In the genomic region with DNA sequence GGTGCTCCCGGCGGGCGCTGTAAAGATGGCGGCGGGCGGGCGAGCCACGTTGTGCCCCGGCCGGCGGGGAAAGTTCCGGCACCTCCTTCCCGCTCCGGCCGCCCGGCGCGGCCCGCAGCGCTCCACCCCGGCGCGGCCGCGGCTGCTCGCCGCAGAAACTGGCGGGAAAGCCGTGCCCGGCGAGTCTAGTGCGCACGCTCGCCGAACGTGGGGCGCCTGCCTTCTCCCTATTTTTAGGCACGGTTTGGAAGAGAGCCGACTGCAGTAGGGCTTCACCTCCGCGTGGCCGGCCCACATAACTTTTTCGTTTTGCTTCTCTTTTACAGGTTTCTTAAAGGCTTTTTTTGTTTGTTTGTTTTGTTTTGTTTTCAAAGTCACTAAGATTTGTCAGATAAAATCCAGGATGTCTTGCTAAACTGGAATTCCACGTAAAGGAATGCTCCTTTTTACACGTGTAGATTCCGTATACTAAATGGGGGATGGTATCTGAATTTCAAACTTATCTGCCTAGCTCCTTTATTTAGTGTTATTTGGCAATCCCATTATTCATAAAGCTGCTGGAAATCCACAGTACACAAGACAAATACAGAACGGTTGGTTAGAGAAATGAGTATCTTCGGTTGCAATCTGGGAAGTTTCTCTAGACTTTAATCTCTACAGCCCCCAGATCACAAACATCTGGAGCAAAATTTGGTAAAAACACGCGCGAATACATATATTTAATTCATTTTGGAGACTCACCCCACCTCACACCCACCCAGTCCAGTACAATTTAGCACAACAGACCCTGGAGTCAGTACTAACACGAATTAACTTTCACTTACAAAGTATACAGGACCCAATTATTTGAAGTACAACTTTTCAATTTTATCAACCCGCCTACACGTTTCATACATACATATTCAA, we compare ENCODE assay signal across 7 mouse cellular contexts.
A peak's percentile ranks its signal among the peaks of the same experiment; 100 is the strongest.
DNase-seq lines count a peak whose midpoint lies in the region; ATAC-seq and TF ChIP-seq lines count a peak whose summit lies in the region.

No protein-coding gene starts in this region.

- ATAC-seq in megakaryocyte progenitor cell, adult 5-6 weeks (replicated peaks; ENCODE audit: poor library complexity): peak; percentile 43

- H3K27ac ChIP-seq in gastrocnemius, adult 2 months: peak overlapping the region; percentile 98
- peak overlapping the region; percentile 93 for H3K27ac ChIP-seq in small intestine, adult 2 months (ENCODE audit: insufficient read depth, low read depth, low read length)

- peaks cover 5% of the 10 kb centered on the region; the same call in 1 of the 2 replicates for H3K36me3 ChIP-seq in small intestine, adult 2 months (ENCODE audit: control insufficient read depth, insufficient read depth, low read length)

- TF ChIP-seq POLR2A in small intestine, adult 2 months (IDR thresholded peaks at IDR 0.05; ENCODE audit: low read depth, low read length): no peak; the same call in 1 of the 2 replicates

- intact Hi-C loops in gastrocnemius, adult 2 months (cut with DNase I): loop anchor here (1.0 to 5.0 kb wide), 2 partner anchors 94 to 179 kb away; no protein-coding TSS in a partner anchor
- intact Hi-C loops in left cerebral cortex, postnatal 14 days (cut with DNase I): loop anchor here (1.0 to 10.0 kb wide), 5 partner anchors 54 to 434 kb away; no protein-coding TSS in a partner anchor

- peak; percentile 91 for DNase-seq in adrenal gland, adult 2 months
- DNase-seq in cerebellum, postnatal 4 days (ENCODE audit: low spot score in 2 of 2): peak; percentile 43 to 67
- peak; percentile 93 for DNase-seq in gastrocnemius, adult 2 months
- DNase-seq in induced T-regulatory cell, adult 2 months (ENCODE audit: low read depth): peak; percentile 79
- DNase-seq in left cerebral cortex, postnatal 14 days (ENCODE audit: low spot score in 2 of 2): peak; percentile 46 to 80

- peaks cover 7% of the 10 kb centered on the region; the same call in 1 of the 2 replicates for H3K4me1 ChIP-seq in small intestine, adult 2 months (ENCODE audit: control insufficient read depth, insufficient read depth, insufficient read length, low read length)

- peak; percentile 6; the same call in 1 of the 2 replicates for TF ChIP-seq CTCF in gastrocnemius, adult 2 months (IDR thresholded peaks at IDR 0.05)
- no peak for TF ChIP-seq CTCF in small intestine, adult 2 months (IDR thresholded peaks at IDR 0.05; ENCODE audit: extremely low read depth, insufficient read length, insufficient replicate concordance, low read depth, low read length)

- no peaks in the 10 kb centered on the region for H3K27me3 ChIP-seq in small intestine, adult 2 months (ENCODE audit: control insufficient read depth, insufficient read depth, low read length)

- peak overlapping the region; percentile 97 for H3K4me3 ChIP-seq in gastrocnemius, adult 2 months
- H3K4me3 ChIP-seq in small intestine, adult 2 months (ENCODE audit: low read depth, low read length): peak overlapping the region; percentile 89

- WGBS in small intestine, adult 2 months: 7% methylated on average over 54 of the region's 54 CpGs

Comparison
In these comparisons a context has a peak if more than half of its experiments do, and no peak if none do; other contexts are left out.
1. Peak in every context shown above with its lines: DNase-seq, ATAC-seq, H3K4me3 ChIP-seq and H3K27ac ChIP-seq.